Mouse (Mus musculus): ENCODE measurements at regions not wholly inside any gene's neighbourhood (a gene's known extent, or its start where the extent isn't known, plus 50 kb on each side); places are given as distances from the start of the nearest gene placed in this dataset.

DNA sequence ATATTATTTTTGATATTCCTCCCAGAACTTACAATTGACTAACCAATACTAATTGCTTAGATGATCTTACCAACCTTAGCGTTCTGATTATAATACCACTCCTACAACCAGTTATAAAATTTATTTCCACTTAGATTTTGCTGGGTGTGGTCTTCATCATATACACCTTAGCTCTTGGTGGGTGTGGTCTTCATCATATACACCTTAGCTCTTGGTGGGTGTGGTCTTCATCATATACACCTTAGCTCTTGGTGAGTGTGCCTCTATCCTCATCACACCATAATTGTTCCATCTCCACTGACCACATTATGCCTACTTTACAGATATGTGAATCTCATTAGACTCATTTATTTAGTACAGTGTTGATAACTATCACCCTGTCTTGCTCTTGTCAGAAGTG lies 501.7 kb downstream of the Basp1 start:
- TF ChIP-seq MAFK (IDR thresholded peaks at IDR 0.05; ENCODE audit: insufficient read depth, low read depth, low read length) (no peak), HCFC1 (IDR thresholded peaks at IDR 0.05; ENCODE audit: borderline replicate concordance, insufficient read depth, low read length) (no peak), CHD2 (IDR thresholded peaks at IDR 0.05; ENCODE audit: low read depth, low read length) (no peak), ZNF384 (IDR thresholded peaks at IDR 0.05; ENCODE audit: low read depth, low read length) (no peak), ZC3H11A (IDR thresholded peaks at IDR 0.05; ENCODE audit: borderline replicate concordance, low read depth, low read length) (no peak)
